Comparison of ENCODE assay signal across 8 mouse cellular contexts in genomic region chr6:124813496-124813895, GRCm38 (mm10). TPM values are rescaled to one million over a fixed set of nuclear protein-coding genes. Genes with fewer than 3 reads are reported as not detected.
A peak's percentile ranks its signal among the peaks of the same experiment; 100 is the strongest.
DNase-seq lines count a peak whose midpoint lies in the region; ATAC-seq and TF ChIP-seq lines count a peak whose summit lies in the region.

No protein-coding gene starts in this region.

- no peaks in the 10 kb centered on the region for H3K4me1 ChIP-seq in embryonic fibroblast, embryonic 13.5 days (ENCODE audit: control insufficient read depth, insufficient read depth, low read length)
- H3K4me1 ChIP-seq in heart, embryonic 15.5 days (replicated peaks): peaks cover 42% of the 10 kb centered on the region
- H3K4me1 ChIP-seq in liver, embryonic 16.5 days (ENCODE audit: control insufficient read depth, low read depth, low read length): peaks cover 40% of the 10 kb centered on the region
- H3K4me1 ChIP-seq in neural tube, embryonic 12.5 days: peaks cover 50% of the 10 kb centered on the region

- H3K27me3 ChIP-seq in heart, embryonic 15.5 days: no peaks in the 10 kb centered on the region
- no peaks in the 10 kb centered on the region for H3K27me3 ChIP-seq in liver, embryonic 16.5 days (ENCODE audit: control insufficient read depth, insufficient read depth, low read depth, low read length)
- H3K27me3 ChIP-seq in neural tube, embryonic 12.5 days (replicated peaks): no peaks in the 10 kb centered on the region

- H3K4me2 ChIP-seq in heart, embryonic 15.5 days: peak overlapping the region; percentile 73
- H3K4me2 ChIP-seq in liver, embryonic 16.5 days (ENCODE audit: low read depth, low read length): peak overlapping the region; percentile 93
- H3K4me2 ChIP-seq in neural tube, embryonic 12.5 days (replicated peaks): peak overlapping the region; percentile 89

- peak overlapping the region; percentile 89 for H3K9ac ChIP-seq in heart, embryonic 15.5 days
- H3K9ac ChIP-seq in liver, embryonic 16.5 days (ENCODE audit: low read depth, low read length): peak overlapping the region; percentile 82
- H3K9ac ChIP-seq in neural tube, embryonic 12.5 days: peak overlapping the region; percentile 82

- peak; percentile 79 for DNase-seq in CD4-positive, CD25-positive, alpha-beta regulatory T cell, adult 2 months (ENCODE audit: low read depth, low spot score)
- DNase-seq in adrenal gland, postnatal 25 days: peak; percentile 68
- peak; percentile 73 for DNase-seq in kidney, postnatal 14 days
- DNase-seq in testis, postnatal 10 days (ENCODE audit: low spot score): peak; percentile 77

- no peaks in the 10 kb centered on the region for H3K9me3 ChIP-seq in heart, embryonic 15.5 days (replicated peaks)
- H3K9me3 ChIP-seq in liver, embryonic 16.5 days (replicated peaks; ENCODE audit: control insufficient read depth, low read length): no peaks in the 10 kb centered on the region
- H3K9me3 ChIP-seq in neural tube, embryonic 12.5 days: no peaks in the 10 kb centered on the region

- peak; percentile 52 for TF ChIP-seq POLR2A in embryonic fibroblast, embryonic 13.5 days (IDR thresholded peaks at IDR 0.05; ENCODE audit: low read depth, low read length)

- 0% methylated on average over 18 of the region's 18 CpGs for WGBS in heart, embryonic 15.5 days
- WGBS in liver, embryonic 16.5 days (ENCODE audit: insufficient replicate concordance): 0% methylated on average over 18 of the region's 18 CpGs
- WGBS in neural tube, embryonic 12.5 days: under 1% methylated on average over 18 of the region's 18 CpGs

- peaks cover 57% of the 10 kb centered on the region for H3K36me3 ChIP-seq in heart, embryonic 15.5 days
- H3K36me3 ChIP-seq in liver, embryonic 16.5 days (ENCODE audit: control insufficient read depth, insufficient read depth): peaks cover 23% of the 10 kb centered on the region
- H3K36me3 ChIP-seq in neural tube, embryonic 12.5 days: peaks cover 46% of the 10 kb centered on the region

- no peak for TF ChIP-seq CTCF in embryonic fibroblast, embryonic 13.5 days (IDR thresholded peaks at IDR 0.05; ENCODE audit: borderline replicate concordance, insufficient read depth, low read length)

- ATAC-seq in heart, embryonic 15.5 days (replicated peaks; ENCODE audit: insufficient number of reproducible peaks, insufficient read depth, low FRiP score, low read depth): peak; percentile 73
- ATAC-seq in liver, embryonic 16.5 days (ENCODE audit: low read depth): peak; percentile 66
- ATAC-seq in neural tube, embryonic 12.5 days (ENCODE audit: low FRiP score, low read depth): peak; percentile 68

- H3K4me3 ChIP-seq in embryonic fibroblast, embryonic 13.5 days (ENCODE audit: insufficient read depth, low read length): peak overlapping the region; percentile 70
- H3K4me3 ChIP-seq in heart, embryonic 15.5 days: peak overlapping the region; percentile 87
- H3K4me3 ChIP-seq in liver, embryonic 16.5 days (ENCODE audit: low read depth, low read length): peak overlapping the region; percentile 83
- peak overlapping the region; percentile 67 for H3K4me3 ChIP-seq in neural tube, embryonic 12.5 days

- peak overlapping the region; percentile 58 for H3K27ac ChIP-seq in embryonic fibroblast, embryonic 13.5 days (ENCODE audit: insufficient read depth, low read length)
- H3K27ac ChIP-seq in heart, embryonic 15.5 days: peak overlapping the region; percentile 98
- peak overlapping the region; percentile 93 for H3K27ac ChIP-seq in liver, embryonic 16.5 days (ENCODE audit: low read length)
- peak overlapping the region; percentile 43; the same call in 1 of the 2 replicates for H3K27ac ChIP-seq in neural tube, embryonic 12.5 days

RNA-seq across cellular contexts. Expression of gene Tpi1, which starts 0.6 kb away (rescaled TPM):
- 382 and 387 TPM in 2 replicates for total RNA-seq in adrenal gland, postnatal 25 days (2021)
- polyA plus RNA-seq in embryonic fibroblast, embryonic 13.5 days (2011; ENCODE audit: insufficient read length, low read depth, missing spikeins): 372 and 458 TPM in 2 replicates
- polyA plus RNA-seq in heart, embryonic 15.5 days (2015; fragmentation: Nextera tagmentation; extraction: Ambion mirVana): 1,247 and 1,352 TPM in 2 replicates
- polyA plus RNA-seq in liver, embryonic 16.5 days (2015; fragmentation: Nextera tagmentation; extraction: Ambion mirVana): 450 and 452 TPM in 2 replicates
- polyA plus RNA-seq in neural tube, embryonic 12.5 days (2016; fragmentation: Nextera tagmentation; extraction: Ambion mirVana): 461 and 485 TPM in 2 replicates

RNA-seq across cellular contexts. Expression of gene Spsb2, which starts 5.0 kb away (rescaled TPM):
- 21.7 and 32.2 TPM in 2 replicates for total RNA-seq in adrenal gland, postnatal 25 days (2021)
- polyA plus RNA-seq in embryonic fibroblast, embryonic 13.5 days (2011; ENCODE audit: insufficient read length, low read depth, missing spikeins): 9.1 and 11.7 TPM in 2 replicates
- polyA plus RNA-seq in heart, embryonic 15.5 days (2015; fragmentation: Nextera tagmentation; extraction: Ambion mirVana): 7.0 and 9.8 TPM in 2 replicates
- polyA plus RNA-seq in liver, embryonic 16.5 days (2015; fragmentation: Nextera tagmentation; extraction: Ambion mirVana): 8.6 and 9.1 TPM in 2 replicates
- polyA plus RNA-seq in neural tube, embryonic 12.5 days (2016; fragmentation: Nextera tagmentation; extraction: Ambion mirVana): 8.2 and 8.5 TPM in 2 replicates

RNA-seq across cellular contexts. Expression of gene Usp5, which starts 15.8 kb away (rescaled TPM):
- total RNA-seq in adrenal gland, postnatal 25 days (2021): 118 and 136 TPM in 2 replicates
- polyA plus RNA-seq in embryonic fibroblast, embryonic 13.5 days (2011; ENCODE audit: insufficient read length, low read depth, missing spikeins): 87.6 and 105 TPM in 2 replicates
- polyA plus RNA-seq in heart, embryonic 15.5 days (2015; fragmentation: Nextera tagmentation; extraction: Ambion mirVana): 87.2 and 114 TPM in 2 replicates
- 50.0 and 52.7 TPM in 2 replicates for polyA plus RNA-seq in liver, embryonic 16.5 days (2015; fragmentation: Nextera tagmentation; extraction: Ambion mirVana)
- 203 TPM in 2 replicates for polyA plus RNA-seq in neural tube, embryonic 12.5 days (2016; fragmentation: Nextera tagmentation; extraction: Ambion mirVana)

RNA-seq across cellular contexts. Expression of gene Cdca3, which starts 15.9 kb away (rescaled TPM):
- total RNA-seq in adrenal gland, postnatal 25 days (2021): 10.5 and 11.7 TPM in 2 replicates
- 42.0 and 61.1 TPM in 2 replicates for polyA plus RNA-seq in embryonic fibroblast, embryonic 13.5 days (2011; ENCODE audit: insufficient read length, low read depth, missing spikeins)
- 117 and 128 TPM in 2 replicates for polyA plus RNA-seq in heart, embryonic 15.5 days (2015; fragmentation: Nextera tagmentation; extraction: Ambion mirVana)
- 171 and 180 TPM in 2 replicates for polyA plus RNA-seq in liver, embryonic 16.5 days (2015; fragmentation: Nextera tagmentation; extraction: Ambion mirVana)
- 115 and 124 TPM in 2 replicates for polyA plus RNA-seq in neural tube, embryonic 12.5 days (2016; fragmentation: Nextera tagmentation; extraction: Ambion mirVana)

RNA-seq across cellular contexts. Expression of gene Gnb3, which starts 26.6 kb away (rescaled TPM):
- 5.5 and 14.0 TPM in 2 replicates for total RNA-seq in adrenal gland, postnatal 25 days (2021)
- polyA plus RNA-seq in embryonic fibroblast, embryonic 13.5 days (2011; ENCODE audit: insufficient read length, low read depth, missing spikeins): 0.45 and 0.72 TPM in 2 replicates
- polyA plus RNA-seq in heart, embryonic 15.5 days (2015; fragmentation: Nextera tagmentation; extraction: Ambion mirVana): 4.9 and 5.2 TPM in 2 replicates
- 0.13 and 0.31 TPM in 2 replicates for polyA plus RNA-seq in liver, embryonic 16.5 days (2015; fragmentation: Nextera tagmentation; extraction: Ambion mirVana)
- polyA plus RNA-seq in neural tube, embryonic 12.5 days (2016; fragmentation: Nextera tagmentation; extraction: Ambion mirVana): 0.50 and 0.52 TPM in 2 replicates

Comparison
In these comparisons a context has a peak if more than half of its experiments do, and no peak if none do; other contexts are left out.
1. Peak in every context shown above with its lines: DNase-seq, ATAC-seq, H3K4me3 ChIP-seq and H3K27ac ChIP-seq.
2. H3K27ac ChIP-seq: peak in every context shown above with its lines; median percentile 98 in heart, embryonic 15.5 days; 93 in liver, embryonic 16.5 days; 58 in embryonic fibroblast, embryonic 13.5 days; 43 in neural tube, embryonic 12.5 days.